Mouse (Mus musculus): ENCODE results near the gene Cacna1b. TPM values are rescaled to one million over a fixed set of nuclear protein-coding genes. Genes with fewer than 3 reads are reported as not detected.

The Cacna1b gene
- total and polyA plus RNA-seq, 3 experiments, result under 0.01 TPM; not detected in 2

GRCm38 (mm10) chr2:24606531-24606930, 156.4 kb downstream of the Cacna1b start:
- no peak for DNase-seq (ENCODE audit: low spot score)
- TF ChIP-seq TAL1 (conservative IDR thresholded peaks at IDR 0.05; ENCODE audit: low read depth, low read length), result no peak
- no peak for ATAC-seq (ENCODE audit: extremely low read depth, insufficient number of reproducible peaks, low FRiP score, poor library complexity, severe bottlenecking)
- Histone ChIP-seq H3K4me1 (ENCODE audit: insufficient read depth, low read depth, low read length) (no peaks in the 10 kb centered on the region), H3K4me3 (ENCODE audit: low read depth, low read length) (no peak overlapping the region), H3K36me3 (replicated peaks) (no peaks in the 10 kb centered on the region), H3K27me3 (ENCODE audit: insufficient read depth, low read length) (no peaks in the 10 kb centered on the region; the same call in 1 of the 2 replicates), H3K9me3 (replicated peaks) (no peaks in the 10 kb centered on the region)

- H3K36me3 ChIP-seq (replicated peaks), result no peaks in the 10 kb centered on the region
- no peaks in the 10 kb centered on the region for H3K4me1 ChIP-seq (ENCODE audit: insufficient read depth, low read depth, low read length)
- H3K9me3 ChIP-seq (replicated peaks), result no peaks in the 10 kb centered on the region
- TF ChIP-seq POLR2AphosphoS5 (IDR thresholded peaks at IDR 0.05; ENCODE audit: insufficient replicate concordance, low read depth, low read length), result no peak
- no peak for TF ChIP-seq GATA1 (IDR thresholded peaks at IDR 0.05; ENCODE audit: borderline replicate concordance, low read length)
- TF ChIP-seq CTCF (IDR thresholded peaks at IDR 0.05; ENCODE audit: low read depth, low read length), result no peak
- H3K4me3 ChIP-seq (ENCODE audit: low read depth, low read length), result no peak overlapping the region
- no peak for ATAC-seq (ENCODE audit: extremely low read depth, insufficient number of reproducible peaks, low FRiP score, poor library complexity, severe bottlenecking)
- no peaks in the 10 kb centered on the region; the same call in 1 of the 2 replicates for H3K27me3 ChIP-seq (ENCODE audit: insufficient read depth, low read length)
- DNase-seq (ENCODE audit: low spot score), result no peak
These were observed 157.9 kb downstream of the Cacna1b start for GRCm38 (mm10) chr2:24605096-24605495.

GRCm38 (mm10) chr2:24589426-24589825, 173.5 kb downstream of the Cacna1b start:
- no peaks in the 10 kb centered on the region for H3K27me3 ChIP-seq (ENCODE audit: insufficient read depth, low read length)
- no peak overlapping the region for H3K4me3 ChIP-seq (ENCODE audit: low read depth, low read length)
- DNase-seq (ENCODE audit: low spot score) (no peak), ATAC-seq (ENCODE audit: extremely low read depth, insufficient number of reproducible peaks, low FRiP score, poor library complexity, severe bottlenecking) (no peak)
- no peaks in the 10 kb centered on the region for H3K36me3 ChIP-seq (replicated peaks)
- no peak for TF ChIP-seq CTCF (IDR thresholded peaks at IDR 0.05; ENCODE audit: low read depth, low read length)
- no peak for TF ChIP-seq GATA2 (IDR thresholded peaks at IDR 0.05; ENCODE audit: borderline replicate concordance, low read depth, low read length)
- TF ChIP-seq POLR2AphosphoS5 (IDR thresholded peaks at IDR 0.05; ENCODE audit: insufficient replicate concordance, low read depth, low read length), result no peak
- H3K9me3 ChIP-seq (replicated peaks), result no peaks in the 10 kb centered on the region
- H3K4me1 ChIP-seq (ENCODE audit: insufficient read depth, low read depth, low read length), result no peaks in the 10 kb centered on the region

- H3K9me3 ChIP-seq (replicated peaks), result no peaks in the 10 kb centered on the region
- no peak for ATAC-seq (ENCODE audit: extremely low read depth, insufficient number of reproducible peaks, low FRiP score, poor library complexity, severe bottlenecking)
These were observed 175.0 kb downstream of the Cacna1b start for GRCm38 (mm10) chr2:24587999-24588398.

GRCm38 (mm10) chr2:24574616-24575015, 188.3 kb downstream of the Cacna1b start:
- DNase-seq (ENCODE audit: low spot score), result no peak

More at GRCm38 (mm10) chr2:24587999-24588398, 175.0 kb downstream of the Cacna1b start:
- Histone ChIP-seq H3K36me3 (replicated peaks) (no peaks in the 10 kb centered on the region), H3K4me1 (ENCODE audit: insufficient read depth, low read depth, low read length) (no peaks in the 10 kb centered on the region), H3K27me3 (ENCODE audit: insufficient read depth, low read length) (no peaks in the 10 kb centered on the region), H3K4me3 (ENCODE audit: low read depth, low read length) (no peak overlapping the region)
- DNase-seq (ENCODE audit: low spot score), result no peak
- TF ChIP-seq GATA1 (IDR thresholded peaks at IDR 0.05; ENCODE audit: borderline replicate concordance, low read length) (no peak), GATA2 (IDR thresholded peaks at IDR 0.05; ENCODE audit: borderline replicate concordance, low read depth, low read length) (no peak), POLR2AphosphoS5 (IDR thresholded peaks at IDR 0.05; ENCODE audit: insufficient replicate concordance, low read depth, low read length) (no peak)

GRCm38 (mm10) chr2:24570917-24571316, 192.0 kb downstream of the Cacna1b start:
- Histone ChIP-seq H3K4me3 (ENCODE audit: low read depth, low read length) (no peak overlapping the region), H3K4me1 (ENCODE audit: insufficient read depth, low read depth, low read length) (no peaks in the 10 kb centered on the region), H3K9me3 (replicated peaks) (no peaks in the 10 kb centered on the region), H3K27me3 (ENCODE audit: insufficient read depth, low read length) (0 out of 2 replicates have a peak, but pooled peaks cover 5% of the 10 kb centered on the region), H3K36me3 (replicated peaks) (no peaks in the 10 kb centered on the region)
- DNase-seq (ENCODE audit: low spot score), result no peak
- no peak for ATAC-seq (ENCODE audit: extremely low read depth, insufficient number of reproducible peaks, low FRiP score, poor library complexity, severe bottlenecking)
- TF ChIP-seq CTCF (IDR thresholded peaks at IDR 0.05; ENCODE audit: low read depth, low read length) (no peak), GATA2 (IDR thresholded peaks at IDR 0.05; ENCODE audit: borderline replicate concordance, low read depth, low read length) (no peak), POLR2AphosphoS5 (IDR thresholded peaks at IDR 0.05; ENCODE audit: insufficient replicate concordance, low read depth, low read length) (no peak), GATA1 (IDR thresholded peaks at IDR 0.05; ENCODE audit: borderline replicate concordance, low read length) (no peak), TAL1 (conservative IDR thresholded peaks at IDR 0.05; ENCODE audit: low read depth, low read length) (no peak)

More at GRCm38 (mm10) chr2:24574616-24575015, 188.3 kb downstream of the Cacna1b start:
- ATAC-seq (ENCODE audit: extremely low read depth, insufficient number of reproducible peaks, low FRiP score, poor library complexity, severe bottlenecking), result no peak
- Histone ChIP-seq H3K4me3 (ENCODE audit: low read depth, low read length) (no peak overlapping the region), H3K9me3 (replicated peaks) (no peaks in the 10 kb centered on the region), H3K27me3 (ENCODE audit: insufficient read depth, low read length) (peaks cover 5% of the 10 kb centered on the region; the same call in 1 of the 2 replicates), H3K4me1 (ENCODE audit: insufficient read depth, low read depth, low read length) (no peaks in the 10 kb centered on the region), H3K36me3 (replicated peaks) (no peaks in the 10 kb centered on the region)
- TF ChIP-seq TAL1 (conservative IDR thresholded peaks at IDR 0.05; ENCODE audit: low read depth, low read length) (no peak), CTCF (IDR thresholded peaks at IDR 0.05; ENCODE audit: low read depth, low read length) (no peak), GATA1 (IDR thresholded peaks at IDR 0.05; ENCODE audit: borderline replicate concordance, low read length) (no peak), POLR2AphosphoS5 (IDR thresholded peaks at IDR 0.05; ENCODE audit: insufficient replicate concordance, low read depth, low read length) (no peak)

- ATAC-seq (ENCODE audit: extremely low read depth, insufficient number of reproducible peaks, low FRiP score, poor library complexity, severe bottlenecking), result no peak
- no peaks in the 10 kb centered on the region for H3K9me3 ChIP-seq (replicated peaks)
- DNase-seq (ENCODE audit: low spot score), result no peak
- 0 out of 2 replicates have a peak, but pooled peaks cover 4% of the 10 kb centered on the region for H3K27me3 ChIP-seq (ENCODE audit: insufficient read depth, low read length)
- H3K4me3 ChIP-seq (ENCODE audit: low read depth, low read length), result no peak overlapping the region
- H3K36me3 ChIP-seq (replicated peaks), result no peaks in the 10 kb centered on the region
- no peaks in the 10 kb centered on the region for H3K4me1 ChIP-seq (ENCODE audit: insufficient read depth, low read depth, low read length)
- TF ChIP-seq CTCF (IDR thresholded peaks at IDR 0.05; ENCODE audit: low read depth, low read length) (no peak), GATA2 (IDR thresholded peaks at IDR 0.05; ENCODE audit: borderline replicate concordance, low read depth, low read length) (no peak), GATA1 (IDR thresholded peaks at IDR 0.05; ENCODE audit: borderline replicate concordance, low read length) (no peak), POLR2AphosphoS5 (IDR thresholded peaks at IDR 0.05; ENCODE audit: insufficient replicate concordance, low read depth, low read length) (no peak), TAL1 (conservative IDR thresholded peaks at IDR 0.05; ENCODE audit: low read depth, low read length) (no peak)
These were observed 194.4 kb downstream of the Cacna1b start for GRCm38 (mm10) chr2:24568555-24568954.
